Comparison of ENCODE assay signal across 10 mouse cellular contexts in the genomic region with DNA sequence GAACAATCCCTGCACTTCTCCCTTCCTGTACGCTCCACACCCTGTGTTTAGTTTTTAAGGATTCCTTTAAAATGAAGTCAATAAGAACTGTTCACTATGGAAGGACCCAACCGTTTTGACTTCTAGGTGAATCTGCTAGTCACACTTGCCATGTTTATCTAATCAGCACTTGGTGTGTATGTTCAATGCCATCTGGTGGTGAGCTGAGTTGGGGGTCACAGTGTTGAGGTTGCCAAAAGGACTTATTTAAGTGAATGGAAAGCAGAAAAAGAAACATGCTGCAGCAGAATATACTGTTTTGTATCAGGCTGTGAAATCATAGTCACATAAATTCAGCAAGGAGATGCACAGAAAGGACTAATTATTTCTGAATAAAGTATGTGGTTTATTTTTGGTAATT. TPM values are rescaled to one million over a fixed set of nuclear protein-coding genes. Genes with fewer than 3 reads are reported as not detected.
DNase-seq lines count a peak whose midpoint lies in the region; ATAC-seq and TF ChIP-seq lines count a peak whose summit lies in the region.
"Had no signal": no experiment of that assay in that cellular context is flagged by ENCODE, and none has a peak within 500 bp of the region (broad histone marks: within the 10 kb centered on the region; RNA-seq: fewer than 3 reads in every experiment).

No protein-coding gene starts in this region.

- no peak overlapping the region for H3K9ac ChIP-seq in lung, postnatal 0 days (replicated peaks; ENCODE audit: low read depth)

- no peaks in the 10 kb centered on the region for H3K36me3 ChIP-seq in lung, postnatal 0 days (ENCODE audit: insufficient read depth, low read length)
- H3K36me3 ChIP-seq in thymus, adult 2 months (ENCODE audit: control insufficient read depth, insufficient read depth, low read length) = no peaks in the 10 kb centered on the region

- no peak overlapping the region for H3K27ac ChIP-seq in lung, postnatal 0 days (ENCODE audit: low read length)
- H3K27ac ChIP-seq in thymus, adult 2 months (ENCODE audit: control insufficient read depth, insufficient read depth, low read length) = no peak overlapping the region

- H3K9me3 ChIP-seq in lung, postnatal 0 days (ENCODE audit: low read length) = no peaks in the 10 kb centered on the region

- peak; percentile 47 for TF ChIP-seq CTCF in lung, postnatal 0 days (IDR thresholded peaks at IDR 0.05)
- no peak for TF ChIP-seq CTCF in thymus, adult 2 months (IDR thresholded peaks at IDR 0.05; ENCODE audit: borderline replicate concordance, control insufficient read depth, extremely low read depth, insufficient read depth, low read length, poor library complexity)

- DNase-seq in cerebellum, postnatal 10 days = peak; percentile 57
- no peak for DNase-seq in cerebellum, adult 18-20 months
- peak; percentile 13 for DNase-seq in lung, postnatal 0 days (ENCODE audit: low spot score)
- no peak for DNase-seq in lung, postnatal 25 days (ENCODE audit: low spot score)
- peak; percentile 46 for DNase-seq in induced T-regulatory cell, adult 2 months (ENCODE audit: low read depth)
- DNase-seq in thymus, adult 2 months = peak; percentile 35
- no peak for DNase-seq in gastrocnemius, postnatal 14 days
- DNase-seq in left cerebral cortex, adult 9 months (ENCODE audit: low spot score in 2 of 2) = no peak
- DNase-seq: gastrocnemius, postnatal 36 days; lung, postnatal 4 days had no signal

- no peak for ATAC-seq in lung, postnatal 0 days

- no peaks in the 10 kb centered on the region for H3K27me3 ChIP-seq in lung, postnatal 0 days (replicated peaks; ENCODE audit: insufficient read depth, low read length)
- no peaks in the 10 kb centered on the region for H3K27me3 ChIP-seq in thymus, adult 2 months (ENCODE audit: control insufficient read depth, insufficient read depth, low read length)

- intact Hi-C loops in gastrocnemius, postnatal 14 days (cut with DNase I; ENCODE audit: low total_unique reads) = no loop called here

- no peaks in the 10 kb centered on the region for H3K4me1 ChIP-seq in lung, postnatal 0 days (ENCODE audit: insufficient read depth, low read depth, low read length)
- peaks cover 2% of the 10 kb centered on the region for H3K4me1 ChIP-seq in thymus, adult 2 months (replicated peaks; ENCODE audit: control insufficient read depth, insufficient read depth, low read length)

- TF ChIP-seq EP300 in lung, postnatal 0 days (IDR thresholded peaks at IDR 0.05) = no peak

- no peak overlapping the region for H3K4me2 ChIP-seq in lung, postnatal 0 days (replicated peaks; ENCODE audit: low read depth, low read length)

- WGBS in lung, postnatal 0 days = 40% methylated on average over 2 of the region's 2 CpGs
- 73% methylated on average over 2 of the region's 2 CpGs for WGBS in thymus, adult 2 months

- no peak for TF ChIP-seq POLR2A in thymus, adult 2 months (IDR thresholded peaks at IDR 0.05; ENCODE audit: control insufficient read depth, extremely low read depth, insufficient read depth, low read length, poor library complexity)

- H3K4me3 ChIP-seq in lung, postnatal 0 days (ENCODE audit: low read depth, low read length) = no peak overlapping the region
- no peak overlapping the region for H3K4me3 ChIP-seq in thymus, adult 2 months (ENCODE audit: control insufficient read depth, insufficient read depth, low read length)

RNA-seq across cellular contexts. Expression of a gene that starts 12.2 kb away (rescaled TPM):
- 82.6 and 84.4 TPM in 2 replicates for polyA plus RNA-seq in lung, postnatal 0 days (2015; fragmentation: Nextera tagmentation; extraction: Ambion mirVana)
- 20.7 and 23.4 TPM in 2 replicates for polyA plus RNA-seq in thymus, adult 2 months (2012; rRNA removed)
- 10 to 100 TPM; 59.0 to 59.7 TPM for total RNA-seq in gastrocnemius, postnatal 14 days (2021)

Comparison
In these comparisons a context has a peak if more than half of its experiments do, and no peak if none do; other contexts are left out.
1. DNase-seq: peak in cerebellum, postnatal 10 days (2 of 2), lung, postnatal 0 days (single experiment), induced T-regulatory cell, adult 2 months (single experiment) and thymus, adult 2 months (single experiment); none in cerebellum, adult 18-20 months (0 of 2), lung, postnatal 25 days (single experiment), gastrocnemius, postnatal 14 days (single experiment) and left cerebral cortex, adult 9 months (0 of 2).